Mouse (Mus musculus) intestine, embryonic 14.5 days (tissue): Measurements from ENCODE around the gene Ncoa3. TPM values are rescaled to one million over a fixed set of nuclear protein-coding genes. Genes with fewer than 3 reads are reported as not detected.
"Not testable (repeated sequence)": the region's sequence is repeated elsewhere in the genome, so short reads cannot be mapped to it uniquely, and the experiment has no call there.

Experiments used
- ATAC-seq: fragments of 200-750 bp; cut with Nextera tagmentation; replicated peaks from 2 replicates; pipeline ENCODE4 v1.8.0; 2017; ENCODE audit warnings: low read depth, moderate number of reproducible peaks, moderate TSS enrichment, moderate library complexity; ENCODE audit not compliant: low FRiP score, low TSS enrichment
- DNase-seq: peaks from one replicate; pipeline ENCODE4 v3.0.0-alpha.2; 2018; ENCODE audit warnings: low spot score
- H3K27ac ChIP-seq: fragments of 300-500 bp; sonication (generic); 2 replicates; pipeline ENCODE4 v1.5.1; 2014; ENCODE audit warnings: low read depth, mild to moderate bottlenecking, control low read depth
- H3K27me3 ChIP-seq: fragments of 300-500 bp; sonication (generic); replicated peaks from 2 replicates; pipeline ENCODE4 v1.6.1; 2014; ENCODE audit warnings: low read length, control low read depth; ENCODE audit not compliant: control insufficient read depth, insufficient read depth
- H3K36me3 ChIP-seq: fragments of 300-500 bp; sonication (generic); 2 replicates; pipeline ENCODE4 v1.6.1; 2014; ENCODE audit warnings: low read length, control low read depth; ENCODE audit not compliant: control insufficient read depth, insufficient read depth
- H3K4me1 ChIP-seq: fragments of 300-500 bp; sonication (generic); replicated peaks from 2 replicates; pipeline ENCODE4 v1.6.1; 2014; ENCODE audit warnings: low read length, control low read depth, mixed read lengths; ENCODE audit not compliant: control insufficient read depth, insufficient read depth
- H3K4me2 ChIP-seq: fragments of 300-500 bp; sonication (generic); 2 replicates; pipeline ENCODE4 v1.6.1; 2014; ENCODE audit warnings: low read length
- H3K4me3 ChIP-seq: fragments of 300-500 bp; sonication (generic); 2 replicates; pipeline ENCODE4 v1.5.1; 2014; ENCODE audit warnings: low read depth, low read length, control low read depth, mixed read lengths
- H3K9ac ChIP-seq: fragments of 300-500 bp; sonication (generic); 2 replicates; pipeline ENCODE4 v1.6.1; 2014; ENCODE audit warnings: mild to moderate bottlenecking, low read length
- H3K9me3 ChIP-seq: fragments of 300-500 bp; sonication (generic); 2 replicates; pipeline ENCODE4 v1.6.1; 2016; ENCODE audit warnings: low read length, control low read depth; ENCODE audit not compliant: control insufficient read depth
- WGBS: fragments of 180-500 bp; shearing (Covaris S2); extraction: QIAGEN DNeasy Blood & Tissue Kit; methylation state at CpG from one replicate; pipeline ENCODE4 v1.1.7; 2014; 5-methylcytosine and 5-hydroxymethylcytosine counted together
- polyA plus RNA-seq: library from polyadenylated mRNA; unstranded; fragments of >200 nt; fragmentation: Nextera tagmentation; extraction: Ambion mirVana; gene quantifications from 2 replicates; pipeline ENCODE4 v1.2.1, GENCODE M21; 2014

Gene Ncoa3
- 15.9 and 19.2 TPM in 2 replicates for polyA plus RNA-seq

GRCm38 (mm10) chr2:165992270-165993172 lies at the start of gene Ncoa3:
TSS of gene Ncoa3 (plus strand) at chr2:165992636.
- DNase-seq, result peak; percentile 93
- peak within 1 kb of the TSS; percentile 83 for H3K4me3 ChIP-seq
- H3K4me2 ChIP-seq, result peak within 1 kb of the TSS; percentile 92
- 3% methylated on average over 103 of the region's 103 CpGs for WGBS
- peak; percentile 95 for ATAC-seq
- H3K27ac ChIP-seq, result peak within 1 kb of the TSS; percentile 81
- peaks cover 9% of the 10 kb centered on the region; the same call in 1 of the 2 replicates for H3K4me1 ChIP-seq
- peak within 1 kb of the TSS; percentile 89 for H3K9ac ChIP-seq
- H3K27me3 ChIP-seq, result no peaks in the 10 kb centered on the region
- H3K9me3 ChIP-seq, result no peaks in the 10 kb centered on the region
- no peaks in the 10 kb centered on the region for H3K36me3 ChIP-seq

DNA sequence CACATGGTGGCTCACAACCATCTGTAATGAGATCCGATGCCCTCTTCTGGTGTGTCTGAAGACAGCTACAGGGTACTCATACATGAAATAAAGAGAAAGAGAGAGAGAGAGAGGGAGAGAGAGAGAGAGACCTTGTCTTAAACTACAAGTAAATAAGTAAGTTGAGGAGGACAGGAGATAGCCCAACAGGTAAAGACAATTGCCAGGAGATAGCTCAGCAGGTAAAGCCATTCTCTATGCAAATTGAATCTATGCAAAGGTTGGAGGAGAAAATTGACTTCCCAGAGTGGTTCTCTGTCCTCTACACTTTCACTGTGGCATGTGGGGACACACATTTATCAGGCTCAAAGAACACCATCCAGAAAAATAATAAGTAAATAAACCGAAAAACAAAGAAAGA lies 49.3 kb upstream of the Ncoa3 start:
- no peaks in the 10 kb centered on the region for H3K4me1 ChIP-seq
- no peak overlapping the region for H3K4me2 ChIP-seq
- H3K9ac ChIP-seq, result no peak overlapping the region
- ATAC-seq (no peak), DNase-seq (no peak)
- WGBS, result 95% methylated on average over 2 of the region's 2 CpGs
- H3K27ac ChIP-seq, result no peak overlapping the region
- no peak overlapping the region for H3K4me3 ChIP-seq
- no peaks in the 10 kb centered on the region for H3K27me3 ChIP-seq
- no peaks in the 10 kb centered on the region for H3K36me3 ChIP-seq
- no peaks in the 10 kb centered on the region for H3K9me3 ChIP-seq

DNA sequence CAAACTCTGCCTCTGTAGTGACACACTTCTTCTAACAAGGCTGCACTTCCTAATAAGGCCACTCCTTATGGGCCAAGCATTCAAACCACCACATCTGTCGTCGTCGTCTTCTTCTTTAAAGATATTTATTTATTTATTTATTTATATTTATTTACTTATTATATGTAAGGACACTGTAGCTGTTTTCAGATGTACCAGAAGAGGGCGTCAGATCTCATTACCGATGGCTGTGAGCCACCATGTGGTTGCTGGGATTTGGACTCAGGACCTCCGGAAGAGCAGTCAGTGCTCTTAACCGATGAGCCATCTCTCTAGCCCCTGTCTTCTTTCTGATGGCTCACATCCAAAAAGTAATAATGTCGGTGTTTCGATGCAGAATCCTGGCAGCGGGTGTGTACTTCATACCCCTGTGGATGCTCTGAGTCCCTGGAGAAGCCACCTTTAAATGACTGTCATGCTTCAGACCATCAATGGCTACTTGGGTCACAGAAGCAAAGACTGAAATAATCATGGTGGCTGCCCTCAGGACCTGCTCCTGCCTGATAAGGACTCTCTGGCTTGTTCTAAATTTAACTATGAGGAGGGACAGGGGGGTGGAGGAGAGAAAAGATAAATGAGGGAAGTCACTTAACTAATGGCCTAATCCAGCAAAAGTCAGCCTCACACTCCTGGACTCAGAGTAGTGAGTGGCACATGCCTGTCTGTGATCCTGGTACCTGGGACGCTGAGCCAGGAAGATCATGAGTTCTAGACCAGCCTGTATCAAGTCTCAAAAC lies 47.7 kb upstream of the Ncoa3 start:
- Histone ChIP-seq H3K27me3 (no peaks in the 10 kb centered on the region), H3K9ac (no peak overlapping the region), H3K9me3 (no peaks in the 10 kb centered on the region), H3K4me1 (no peaks in the 10 kb centered on the region), H3K36me3 (no peaks in the 10 kb centered on the region), H3K4me2 (no peak overlapping the region), H3K27ac (no peak overlapping the region), H3K4me3 (no peak overlapping the region)
- 81% methylated on average over 11 of the region's 11 CpGs for WGBS
- DNase-seq, result no peak
- ATAC-seq, result no peak

DNA sequence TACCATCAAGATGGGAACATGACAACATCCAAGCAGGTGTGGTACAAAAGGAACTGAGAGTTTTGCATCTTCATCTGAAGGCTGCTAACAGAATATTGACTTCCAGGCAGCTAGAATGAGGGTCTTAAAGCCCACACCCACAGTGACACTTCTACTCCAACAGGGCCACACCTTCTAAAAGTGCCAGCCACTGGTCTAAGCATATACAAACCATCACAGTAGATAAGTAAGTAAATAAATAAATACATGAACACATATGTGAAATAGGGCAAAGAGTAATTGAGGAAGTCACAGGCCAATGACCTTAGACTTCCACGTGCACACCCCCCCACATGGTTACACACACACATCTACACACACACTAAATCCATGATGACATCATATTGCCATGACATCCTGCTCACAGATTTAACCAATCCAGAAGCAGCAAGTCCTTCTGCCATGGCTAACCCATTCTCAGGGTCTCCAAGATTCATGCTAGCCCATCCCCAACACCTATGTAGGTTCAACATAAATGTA lies 46.3 kb upstream of the Ncoa3 start:
- no peaks in the 10 kb centered on the region for H3K4me1 ChIP-seq
- ATAC-seq, result no peak

GRCm38 (mm10) chr2:165948007-165948406 lies 44.4 kb upstream of the Ncoa3 start:
- no peaks in the 10 kb centered on the region for H3K27me3 ChIP-seq
- H3K4me1 ChIP-seq, result 0 out of 2 replicates have a peak, but pooled peaks cover 3% of the 10 kb centered on the region
- no peak overlapping the region for H3K4me3 ChIP-seq
- DNase-seq (no peak), ATAC-seq (no peak)
- H3K36me3 ChIP-seq, result no peaks in the 10 kb centered on the region
- no peaks in the 10 kb centered on the region for H3K9me3 ChIP-seq
- no peak overlapping the region for H3K9ac ChIP-seq
- no peak overlapping the region for H3K4me2 ChIP-seq
- 50% methylated on average over 1 of the region's 1 CpGs for WGBS
- no peak overlapping the region for H3K27ac ChIP-seq

More for the DNA sequence above, 46.3 kb upstream of the Ncoa3 start:
- no peak overlapping the region for H3K4me2 ChIP-seq
- H3K9ac ChIP-seq, result no peak overlapping the region
- 86% methylated on average over 1 of the region's 1 CpGs for WGBS
- no peaks in the 10 kb centered on the region for H3K27me3 ChIP-seq
- H3K9me3 ChIP-seq, result no peaks in the 10 kb centered on the region
- no peaks in the 10 kb centered on the region for H3K36me3 ChIP-seq
- H3K4me3 ChIP-seq, result no peak overlapping the region
- no peak for DNase-seq
- no peak overlapping the region for H3K27ac ChIP-seq

GRCm38 (mm10) chr2:165948785-165949184 lies 43.7 kb upstream of the Ncoa3 start:
- H3K4me1 ChIP-seq, H3K4me3 ChIP-seq, DNase-seq, ATAC-seq, H3K4me2 ChIP-seq, H3K27me3 ChIP-seq, H3K9me3 ChIP-seq, H3K36me3 ChIP-seq, H3K27ac ChIP-seq, H3K9ac ChIP-seq: not testable (repeated sequence)
- 75% methylated on average over 1 of the region's 1 CpGs for WGBS

DNA sequence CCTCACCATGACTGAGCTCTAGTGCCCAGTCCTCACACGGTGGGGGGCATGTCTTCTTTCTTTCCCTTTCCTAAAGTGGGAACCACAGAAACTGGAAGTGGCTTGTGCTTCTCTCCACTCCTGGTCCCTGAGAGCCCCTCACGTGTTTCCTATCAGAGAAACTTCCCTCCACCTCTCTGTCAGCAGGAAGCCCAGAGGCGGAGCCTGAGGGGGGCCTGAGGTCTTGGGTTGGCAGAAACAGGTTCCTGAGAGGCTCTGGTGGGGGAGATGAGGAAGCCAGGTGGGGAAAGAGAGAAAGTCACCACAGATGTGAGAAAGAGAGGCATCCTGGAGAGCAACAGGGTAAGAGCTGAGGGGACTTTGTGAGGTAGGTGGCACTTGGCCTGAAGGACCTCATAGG lies 42.7 kb upstream of the Ncoa3 start:
- Histone ChIP-seq H3K4me2 (no peak overlapping the region), H3K9ac (no peak overlapping the region), H3K27me3 (no peaks in the 10 kb centered on the region), H3K27ac (no peak overlapping the region), H3K36me3 (no peaks in the 10 kb centered on the region), H3K9me3 (no peaks in the 10 kb centered on the region), H3K4me1 (peaks cover 7% of the 10 kb centered on the region), H3K4me3 (no peak overlapping the region)
- ATAC-seq (no peak), DNase-seq (no peak)
- WGBS, result 46% methylated on average over 3 of the region's 3 CpGs

DNA sequence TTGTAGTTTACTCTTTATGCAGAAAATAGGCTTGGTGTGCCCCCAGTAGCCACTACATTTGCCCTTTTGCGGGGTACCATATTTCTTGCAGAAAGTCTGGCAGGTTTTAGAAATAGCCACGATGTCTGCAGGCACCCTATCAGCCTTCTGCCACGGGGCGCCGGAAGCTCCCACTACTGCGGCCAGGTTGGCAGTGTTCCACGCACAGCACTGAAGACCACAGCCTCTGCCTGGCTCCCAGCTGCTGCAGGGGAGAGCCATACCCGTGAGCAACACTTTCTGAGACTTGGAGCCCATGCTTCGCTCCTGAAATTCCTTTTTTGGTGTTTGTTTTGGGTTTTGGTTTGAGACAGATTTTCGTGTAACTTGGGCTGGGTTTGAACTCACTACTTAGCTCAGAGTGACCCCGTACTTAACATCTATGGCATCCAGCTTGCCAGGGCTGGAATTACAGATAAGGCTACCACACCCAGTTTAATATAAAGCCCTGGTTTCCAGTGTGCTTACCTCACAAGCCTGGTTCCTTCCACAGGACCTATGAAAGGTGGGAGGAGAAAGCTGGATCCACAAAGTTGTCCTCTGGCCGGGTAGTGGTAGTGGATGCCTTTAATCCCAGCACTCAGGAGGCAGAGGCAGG lies 40.9 kb upstream of the Ncoa3 start:
- no peak overlapping the region for H3K27ac ChIP-seq
- no peak overlapping the region for H3K9ac ChIP-seq
- H3K4me3 ChIP-seq, result no peak overlapping the region
- no peaks in the 10 kb centered on the region for H3K9me3 ChIP-seq
- ATAC-seq (no peak), DNase-seq (no peak)
- H3K36me3 ChIP-seq, result no peaks in the 10 kb centered on the region
- no peaks in the 10 kb centered on the region for H3K27me3 ChIP-seq
- peaks cover 14% of the 10 kb centered on the region for H3K4me1 ChIP-seq
- WGBS, result 65% methylated on average over 12 of the region's 12 CpGs
- H3K4me2 ChIP-seq, result no peak overlapping the region
